Mouse (Mus musculus): ENCODE measurements at regions not wholly inside any gene's neighbourhood (a gene's known extent, or its start where the extent isn't known, plus 50 kb on each side); places are given as distances from the start of the nearest gene placed in this dataset.

DNA sequence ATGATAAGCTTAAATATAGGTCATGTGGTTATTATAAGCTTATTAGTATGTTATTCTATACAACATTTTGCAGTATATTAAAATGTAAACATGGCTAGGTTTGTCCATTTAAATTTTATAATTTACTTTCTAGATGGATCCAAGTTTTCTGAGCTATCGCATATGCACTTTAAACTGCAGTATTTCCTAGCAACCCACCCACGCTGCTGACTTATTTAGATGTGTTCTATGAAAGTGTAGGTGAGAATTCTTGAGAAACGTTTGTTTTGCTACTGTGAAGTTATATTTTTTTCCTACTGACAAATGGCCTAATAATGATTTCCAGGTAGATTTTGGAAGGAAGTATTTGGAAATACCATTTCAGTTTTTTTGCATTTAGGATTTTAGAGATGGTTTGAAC lies 308.0 kb downstream of the Gbe1 start:
- Histone ChIP-seq H3K27me3 (ENCODE audit: control insufficient read depth, insufficient read depth, low read length, poor library complexity, severe bottlenecking) (no peaks in the 10 kb centered on the region), H3K36me3 (ENCODE audit: control insufficient read depth, insufficient read depth, low read length, poor library complexity, severe bottlenecking) (no peaks in the 10 kb centered on the region)
- DNase-seq (ENCODE audit: low read depth, low spot score) = no peak

GRCm38 (mm10) chr16:70643630-70644264 lies 330.0 kb downstream of the Gbe1 start:
- H3K27me3 ChIP-seq (ENCODE audit: control insufficient read depth, insufficient read depth, low read length, poor library complexity, severe bottlenecking) = no peaks in the 10 kb centered on the region
- no peak for DNase-seq (ENCODE audit: low read depth, low spot score)
- no peaks in the 10 kb centered on the region for H3K36me3 ChIP-seq (ENCODE audit: control insufficient read depth, insufficient read depth, low read length, poor library complexity, severe bottlenecking)

DNA sequence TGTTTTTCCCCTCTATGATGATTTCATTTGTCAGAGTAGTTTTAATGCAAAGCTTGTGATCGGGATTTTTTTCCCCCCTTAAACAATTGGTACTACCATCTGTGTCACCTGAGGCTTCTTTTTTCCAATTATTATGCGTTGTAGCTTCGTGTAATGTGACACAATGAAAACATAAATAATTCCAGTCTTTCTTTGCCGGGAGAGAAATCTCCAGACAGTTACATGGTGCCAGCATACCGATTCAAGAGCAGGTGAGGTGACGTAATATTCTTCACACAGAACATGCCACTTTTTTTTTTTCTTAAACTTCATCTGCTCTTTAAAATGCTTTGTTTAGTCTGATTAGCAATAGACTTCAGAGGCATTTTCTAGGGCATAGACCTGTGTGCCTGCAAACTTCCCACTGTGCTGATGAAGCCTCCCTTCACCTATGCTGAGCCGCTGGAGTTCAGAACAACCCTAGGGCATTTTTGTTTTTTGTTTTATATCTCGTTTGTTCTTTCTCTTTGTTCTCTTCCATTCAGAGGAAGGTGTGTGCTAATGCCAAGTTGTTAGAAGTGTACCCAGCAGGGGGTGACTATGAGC lies 331.0 kb downstream of the Gbe1 start:
- no peak for DNase-seq (ENCODE audit: low read depth, low spot score)
- no peaks in the 10 kb centered on the region for H3K27me3 ChIP-seq (ENCODE audit: control insufficient read depth, insufficient read depth, low read length, poor library complexity, severe bottlenecking)
- no peaks in the 10 kb centered on the region for H3K36me3 ChIP-seq (ENCODE audit: control insufficient read depth, insufficient read depth, low read length, poor library complexity, severe bottlenecking)

- no peaks in the 10 kb centered on the region for H3K36me3 ChIP-seq (ENCODE audit: control insufficient read depth, insufficient read depth, low read length, poor library complexity, severe bottlenecking)
- no peaks in the 10 kb centered on the region for H3K27me3 ChIP-seq (ENCODE audit: control insufficient read depth, insufficient read depth, low read length, poor library complexity, severe bottlenecking)
- no peak for DNase-seq (ENCODE audit: low read depth, low spot score)
Observed at GRCm38 (mm10) chr16:70654429-70655081, 340.8 kb downstream of the Gbe1 start.

DNA sequence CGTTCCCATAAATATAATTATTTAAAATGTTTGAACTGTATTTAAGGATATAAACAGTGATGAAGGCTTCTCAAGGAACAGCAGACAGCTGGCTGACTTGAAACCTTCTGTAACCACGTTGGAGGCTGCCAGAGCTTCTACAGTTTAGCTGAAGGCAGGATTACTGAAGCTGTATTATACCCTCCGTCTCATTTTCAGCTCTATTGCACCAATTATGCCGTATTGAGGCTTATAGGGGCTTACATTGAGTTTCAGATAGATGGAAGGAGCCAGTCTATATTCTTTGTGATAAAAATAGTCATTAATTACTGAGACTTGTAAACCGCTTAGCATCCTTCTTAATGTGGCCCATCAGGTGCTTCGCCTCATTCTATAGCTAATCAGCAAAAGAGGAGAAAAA lies 376.1 kb downstream of the Gbe1 start:
- no peaks in the 10 kb centered on the region for H3K36me3 ChIP-seq (ENCODE audit: control insufficient read depth, insufficient read depth, low read length, poor library complexity, severe bottlenecking)
- no peaks in the 10 kb centered on the region for H3K27me3 ChIP-seq (ENCODE audit: control insufficient read depth, insufficient read depth, low read length, poor library complexity, severe bottlenecking)
- DNase-seq (ENCODE audit: low read depth, low spot score) = no peak

GRCm38 (mm10) chr16:70724722-70725284 lies 411.1 kb downstream of the Gbe1 start:
- no peaks in the 10 kb centered on the region for H3K36me3 ChIP-seq (ENCODE audit: control insufficient read depth, insufficient read depth, low read length, poor library complexity, severe bottlenecking)
- DNase-seq (ENCODE audit: low read depth, low spot score) = no peak
- H3K27me3 ChIP-seq (ENCODE audit: control insufficient read depth, insufficient read depth, low read length, poor library complexity, severe bottlenecking) = no peaks in the 10 kb centered on the region

- DNase-seq (ENCODE audit: low read depth, low spot score) = no peak
- Histone ChIP-seq H3K36me3 (ENCODE audit: control insufficient read depth, insufficient read depth, low read length, poor library complexity, severe bottlenecking) (no peaks in the 10 kb centered on the region), H3K27me3 (ENCODE audit: control insufficient read depth, insufficient read depth, low read length, poor library complexity, severe bottlenecking) (no peaks in the 10 kb centered on the region)
Observed at GRCm38 (mm10) chr16:70725291-70725801, 411.6 kb downstream of the Gbe1 start.

- Histone ChIP-seq H3K27me3 (ENCODE audit: control insufficient read depth, insufficient read depth, low read length, poor library complexity, severe bottlenecking) (no peaks in the 10 kb centered on the region), H3K36me3 (ENCODE audit: control insufficient read depth, insufficient read depth, low read length, poor library complexity, severe bottlenecking) (no peaks in the 10 kb centered on the region)
- DNase-seq (ENCODE audit: low read depth, low spot score) = no peak
Observed at GRCm38 (mm10) chr16:70733016-70733415, 419.3 kb downstream of the Gbe1 start.

- DNase-seq (ENCODE audit: low read depth, low spot score) = no peak
- no peaks in the 10 kb centered on the region for H3K27me3 ChIP-seq (ENCODE audit: control insufficient read depth, insufficient read depth, low read length, poor library complexity, severe bottlenecking)
- no peaks in the 10 kb centered on the region for H3K36me3 ChIP-seq (ENCODE audit: control insufficient read depth, insufficient read depth, low read length, poor library complexity, severe bottlenecking)
Observed at GRCm38 (mm10) chr16:70740046-70740445, 426.3 kb downstream of the Gbe1 start.

GRCm38 (mm10) chr16:70754228-70754627 lies 440.5 kb downstream of the Gbe1 start:
- DNase-seq (ENCODE audit: low read depth, low spot score) = peak; percentile 4
- no peaks in the 10 kb centered on the region for H3K36me3 ChIP-seq (ENCODE audit: control insufficient read depth, insufficient read depth, low read length, poor library complexity, severe bottlenecking)
- no peaks in the 10 kb centered on the region for H3K27me3 ChIP-seq (ENCODE audit: control insufficient read depth, insufficient read depth, low read length, poor library complexity, severe bottlenecking)

- H3K36me3 ChIP-seq (ENCODE audit: control insufficient read depth, insufficient read depth, low read length, poor library complexity, severe bottlenecking) = no peaks in the 10 kb centered on the region
- no peak for DNase-seq (ENCODE audit: low read depth, low spot score)
Observed at GRCm38 (mm10) chr16:70798061-70798460, 484.3 kb downstream of the Gbe1 start.

DNA sequence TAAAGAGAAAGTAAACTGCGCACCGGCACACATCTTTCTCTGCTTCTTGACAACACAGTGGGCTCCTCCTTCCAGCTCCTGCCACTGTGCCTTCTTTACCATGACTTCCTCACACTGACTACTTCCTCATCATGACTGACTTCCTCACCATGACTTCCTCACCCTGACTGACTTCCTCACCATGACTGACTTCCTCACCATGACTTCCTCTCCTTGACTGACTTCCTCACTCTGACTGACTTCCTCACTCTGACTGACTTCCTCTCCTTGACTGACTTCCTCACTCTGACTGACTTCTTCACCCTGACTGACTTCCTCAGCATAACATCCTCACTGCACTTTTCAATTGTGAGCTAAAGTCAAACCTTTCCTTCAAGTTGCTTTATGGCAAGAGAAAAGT lies 489.8 kb downstream of the Gbe1 start:
- Histone ChIP-seq H3K27me3 (ENCODE audit: control insufficient read depth, insufficient read depth, low read length, poor library complexity, severe bottlenecking) (no peaks in the 10 kb centered on the region), H3K36me3 (ENCODE audit: control insufficient read depth, insufficient read depth, low read length, poor library complexity, severe bottlenecking) (no peaks in the 10 kb centered on the region)
- peak; percentile 4 for DNase-seq (ENCODE audit: low read depth, low spot score)

More at GRCm38 (mm10) chr16:70798061-70798460, 484.3 kb downstream of the Gbe1 start:
- H3K27me3 ChIP-seq (ENCODE audit: control insufficient read depth, insufficient read depth, low read length, poor library complexity, severe bottlenecking) = no peaks in the 10 kb centered on the region

DNA sequence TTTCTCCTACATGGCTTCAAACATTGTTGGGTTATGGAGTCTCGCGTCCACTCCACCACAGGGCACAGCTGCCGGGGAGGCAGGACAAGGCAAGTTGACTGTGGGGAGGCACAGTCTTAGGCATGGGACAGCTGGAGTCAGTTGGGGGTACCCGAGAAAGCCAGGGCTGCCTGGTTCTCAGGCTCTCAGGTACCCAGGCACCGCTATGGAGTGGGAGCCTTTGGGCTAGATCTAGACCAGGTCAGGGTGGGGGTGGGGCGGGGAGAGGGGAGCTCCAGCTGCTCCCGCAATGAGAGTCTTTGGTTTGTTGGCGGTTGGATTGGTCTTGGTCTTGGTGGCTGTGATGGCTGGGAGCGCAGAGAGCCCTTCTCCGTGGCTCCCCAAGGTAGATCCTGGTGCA lies 512.2 kb downstream of the Gbe1 start:
- no peaks in the 10 kb centered on the region for H3K36me3 ChIP-seq (ENCODE audit: control insufficient read depth, insufficient read depth, low read length, poor library complexity, severe bottlenecking)
- DNase-seq (ENCODE audit: low read depth, low spot score) = no peak
- H3K27me3 ChIP-seq (ENCODE audit: control insufficient read depth, insufficient read depth, low read length, poor library complexity, severe bottlenecking) = no peaks in the 10 kb centered on the region

DNA sequence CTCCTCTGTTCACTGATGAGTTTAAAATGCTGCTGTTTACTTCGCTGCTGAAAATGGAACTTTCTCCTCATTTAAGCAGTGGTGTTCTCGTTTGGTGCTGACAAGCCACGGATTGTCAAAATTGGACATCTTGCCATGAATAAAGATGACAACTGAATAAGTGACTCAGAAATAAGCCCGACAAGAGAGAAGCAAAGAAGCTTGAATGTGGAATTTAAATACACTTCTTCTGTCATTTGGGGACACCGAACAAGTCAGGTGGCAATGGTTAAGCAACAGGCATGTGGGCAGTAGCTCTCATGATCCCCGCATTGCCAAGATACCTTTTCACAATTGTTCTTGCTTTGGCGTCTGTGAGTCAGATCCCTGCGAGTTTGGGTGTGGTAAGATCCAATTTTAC lies 521.3 kb downstream of the Gbe1 start:
- H3K36me3 ChIP-seq (ENCODE audit: control insufficient read depth, insufficient read depth, low read length, poor library complexity, severe bottlenecking) = no peaks in the 10 kb centered on the region
- H3K27me3 ChIP-seq (ENCODE audit: control insufficient read depth, insufficient read depth, low read length, poor library complexity, severe bottlenecking) = no peaks in the 10 kb centered on the region
- DNase-seq (ENCODE audit: low read depth, low spot score) = no peak

DNA sequence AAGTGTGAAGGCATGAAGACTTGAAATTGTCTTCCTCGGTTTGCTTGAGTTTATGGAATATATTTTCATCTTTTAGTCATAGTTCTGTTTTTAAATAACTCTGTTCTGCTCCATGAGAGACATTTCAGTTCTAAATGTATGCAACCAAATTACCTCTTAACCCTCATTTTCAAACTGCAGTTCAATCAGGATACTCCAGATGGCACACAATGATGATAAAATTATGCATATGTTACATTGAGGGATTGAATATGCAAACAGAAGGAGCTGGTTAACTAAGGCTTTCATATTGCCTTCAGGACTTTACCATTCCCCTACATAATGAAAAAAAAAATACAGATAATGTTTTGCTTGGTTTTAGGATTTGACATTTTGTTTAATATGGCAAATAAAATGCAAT lies 524.4 kb downstream of the Gbe1 start:
- Histone ChIP-seq H3K36me3 (ENCODE audit: control insufficient read depth, insufficient read depth, low read length, poor library complexity, severe bottlenecking) (no peaks in the 10 kb centered on the region), H3K27me3 (ENCODE audit: control insufficient read depth, insufficient read depth, low read length, poor library complexity, severe bottlenecking) (no peaks in the 10 kb centered on the region)
- no peak for DNase-seq (ENCODE audit: low read depth, low spot score)
